Mouse (Mus musculus): ENCODE data around the gene Stxbp5l.
"Not testable (repeated sequence)": the region's sequence is repeated elsewhere in the genome, so short reads cannot be mapped to it uniquely, and the experiment has no call there.

The Stxbp5l gene

GRCm38 (mm10) chr16:37273681-37274080 is 111.1 kb downstream of the Stxbp5l start:
- DNase-seq: peak; percentile 24 to 42

- no peak for DNase-seq
These were observed 123.1 kb downstream of the Stxbp5l start for GRCm38 (mm10) chr16:37261678-37262077.

GRCm38 (mm10) chr16:37219151-37219550 is 165.6 kb downstream of the Stxbp5l start:
- peak; percentile 39 to 43 for DNase-seq

GRCm38 (mm10) chr16:37208783-37209182 is 176.0 kb downstream of the Stxbp5l start:
- DNase-seq: no peak

- no peak for DNase-seq
These were observed 190.6 kb downstream of the Stxbp5l start for GRCm38 (mm10) chr16:37194152-37194551.

- DNase-seq: not testable (repeated sequence)
These were observed 259.6 kb downstream of the Stxbp5l start for GRCm38 (mm10) chr16:37125190-37125589.

GRCm38 (mm10) chr16:37109285-37109684 is 275.5 kb downstream of the Stxbp5l start:
- DNase-seq: peak; percentile 50 to 61

- DNase-seq: peak; percentile 50 to 56
These were observed 276.0 kb downstream of the Stxbp5l start for GRCm38 (mm10) chr16:37108763-37109162.

- no peak for DNase-seq
These were observed 290.5 kb downstream of the Stxbp5l start for GRCm38 (mm10) chr16:37094169-37094833.

- DNase-seq: no peak
These were observed 295.1 kb downstream of the Stxbp5l start for GRCm38 (mm10) chr16:37089648-37090047.

- DNase-seq: no peak
These were observed 312.4 kb downstream of the Stxbp5l start for GRCm38 (mm10) chr16:37072354-37072753.
